Mouse (Mus musculus): ENCODE measurements around the gene Taf13.
"Not testable (repeated sequence)": the region's sequence is repeated elsewhere in the genome, so short reads cannot be mapped to it uniquely, and the experiment has no call there.

Gene Taf13

GRCm38 (mm10) chr3:108571443-108572294 is at the start of gene Taf13:
Gene Taf13 (plus strand): TSS chr3:108571698.
- DNase-seq = peak; percentile 98

GRCm38 (mm10) chr3:108523415-108523814 is 48.1 kb upstream of the Taf13 start:
- DNase-seq = no peak

GRCm38 (mm10) chr3:108528489-108528888 is 43.0 kb upstream of the Taf13 start:
- no peak for DNase-seq

GRCm38 (mm10) chr3:108533114-108533885 is 38.2 kb upstream of the Taf13 start:
- peak; percentile 67 for DNase-seq

GRCm38 (mm10) chr3:108533951-108534350 is 37.5 kb upstream of the Taf13 start, which contains the start of gene 1700013F07Rik:
Gene 1700013F07Rik (plus strand): TSS chr3:108534150.
- DNase-seq = no peak

GRCm38 (mm10) chr3:108535896-108536516 is 35.5 kb upstream of the Taf13 start:
- DNase-seq = no peak

- DNase-seq = peak; percentile 56
These were observed 34.8 kb upstream of the Taf13 start, which contains the start of gene 5330417C22Rik for GRCm38 (mm10) chr3:108536517-108537260. Gene 5330417C22Rik (minus strand): TSS chr3:108536536.

GRCm38 (mm10) chr3:108537303-108537702 is 34.2 kb upstream of the Taf13 start:
- DNase-seq = peak; percentile 92

GRCm38 (mm10) chr3:108542299-108542698 is 29.2 kb upstream of the Taf13 start:
- DNase-seq = no peak

- DNase-seq = no peak
These were observed 17.4 kb upstream of the Taf13 start for GRCm38 (mm10) chr3:108554111-108554561.

GRCm38 (mm10) chr3:108554587-108555312 is 16.7 kb upstream of the Taf13 start:
- DNase-seq = peak; percentile 97

GRCm38 (mm10) chr3:108557888-108558287 is 13.6 kb upstream of the Taf13 start:
- no peak for DNase-seq

- peak; percentile 99 for DNase-seq
These were observed 9.3 kb upstream of the Taf13 start, which contains the start of gene Tmem167b for GRCm38 (mm10) chr3:108562133-108562730. Gene Tmem167b (minus strand): TSS chr3:108562466.

- peak; percentile 37 for DNase-seq
These were observed 8.7 kb upstream of the Taf13 start for GRCm38 (mm10) chr3:108562777-108563271.

GRCm38 (mm10) chr3:108563309-108563708 is 8.2 kb upstream of the Taf13 start:
- peak; percentile 93 for DNase-seq

GRCm38 (mm10) chr3:108567990-108568877 is 3.3 kb upstream of the Taf13 start:
- no peak for DNase-seq

- not testable (repeated sequence) for DNase-seq
These were observed 1.9 kb upstream of the Taf13 start for GRCm38 (mm10) chr3:108569636-108570035.

GRCm38 (mm10) chr3:108570813-108571212 is 685 bp upstream of the Taf13 start:
- no peak for DNase-seq

GRCm38 (mm10) chr3:108572309-108573010 is 962 bp downstream of the Taf13 start:
- DNase-seq = no peak

Measured in lung, postnatal 10 days (tissue).